Mouse (Mus musculus) heart, embryonic 13.5 days (tissue): ENCODE results near the gene Scarb2. TPM values are rescaled to one million over a fixed set of nuclear protein-coding genes. Genes with fewer than 3 reads are reported as not detected.

Source experiments
- ATAC-seq: fragments of 200-750 bp; cut with Nextera tagmentation; 2 replicates; pipeline ENCODE4 v1.8.0; 2017; ENCODE audit warnings: moderate TSS enrichment; ENCODE audit not compliant: insufficient number of reproducible peaks, low FRiP score, low TSS enrichment; ENCODE audit errors: extremely low read depth
- H3K27ac ChIP-seq: fragments of 300-500 bp; sonication (generic); replicated peaks from 2 replicates; pipeline ENCODE4 v1.5.1; 2015; ENCODE audit warnings: moderate library complexity, mild to moderate bottlenecking, inconsistent platforms
- H3K27me3 ChIP-seq: fragments of 300-500 bp; sonication (generic); replicated peaks from 2 replicates; pipeline ENCODE4 v1.6.1; 2015; ENCODE audit warnings: mild to moderate bottlenecking, inconsistent platforms
- H3K36me3 ChIP-seq: fragments of 300-500 bp; sonication (generic); 2 replicates; pipeline ENCODE4 v1.6.1; 2015; ENCODE audit warnings: mild to moderate bottlenecking, inconsistent platforms
- H3K4me1 ChIP-seq: fragments of 300-500 bp; sonication (generic); 2 replicates; pipeline ENCODE4 v1.6.1; 2015; ENCODE audit warnings: inconsistent platforms
- H3K4me2 ChIP-seq: fragments of 300-500 bp; sonication (generic); 2 replicates; pipeline ENCODE4 v1.6.1; 2015; ENCODE audit warnings: inconsistent platforms, mild to moderate bottlenecking, moderate library complexity
- H3K4me3 ChIP-seq: fragments of 300-500 bp; sonication (generic); 2 replicates; pipeline ENCODE4 v1.5.1; 2015; ENCODE audit warnings: moderate library complexity, mild to moderate bottlenecking, inconsistent platforms
- H3K9ac ChIP-seq: fragments of 300-500 bp; sonication (generic); 2 replicates; pipeline ENCODE4 v1.6.1; 2015; ENCODE audit warnings: inconsistent platforms, mild to moderate bottlenecking, moderate library complexity
- H3K9me3 ChIP-seq: fragments of 300-500 bp; sonication (generic); 2 replicates; pipeline ENCODE4 v1.6.1; 2016; ENCODE audit warnings: inconsistent platforms
- WGBS: fragments of 180-500 bp; shearing (Covaris S2); methylation state at CpG from one replicate; pipeline ENCODE4 v1.1.7; 2015; ENCODE audit warnings: mixed read lengths; 5-methylcytosine and 5-hydroxymethylcytosine counted together
- polyA plus RNA-seq: library from polyadenylated mRNA; unstranded; fragments of >200 nt; fragmentation: Nextera tagmentation; extraction: Ambion mirVana; gene quantifications from 2 replicates; pipeline ENCODE4 v1.2.1, GENCODE M21; 2015

The Scarb2 gene
- polyA plus RNA-seq, 1 experiment from 2014 or later = 14.4 TPM

- H3K9me3 ChIP-seq = no peaks in the 10 kb centered on the region
- H3K9ac ChIP-seq = peak overlapping the region; percentile 74
- H3K4me2 ChIP-seq = peak overlapping the region; percentile 87
- no peaks in the 10 kb centered on the region for H3K27me3 ChIP-seq
- H3K27ac ChIP-seq = peak overlapping the region; percentile 99
- peaks cover 31% of the 10 kb centered on the region for H3K4me1 ChIP-seq
- WGBS = 20% methylated on average over 4 of the region's 4 CpGs
- ATAC-seq = no peak
- no peaks in the 10 kb centered on the region for H3K36me3 ChIP-seq
- H3K4me3 ChIP-seq = peak overlapping the region; percentile 96
Measured at GRCm38 (mm10) chr5:92506301-92506729, 318 bp downstream of the Scarb2 start.

GRCm38 (mm10) chr5:92505402-92505865 lies 1.2 kb downstream of the Scarb2 start:
- Histone ChIP-seq H3K27ac (peak overlapping the region; percentile 99), H3K4me2 (peak overlapping the region; percentile 87), H3K4me1 (peaks cover 31% of the 10 kb centered on the region), H3K27me3 (no peaks in the 10 kb centered on the region), H3K9me3 (no peaks in the 10 kb centered on the region), H3K4me3 (peak overlapping the region; percentile 96), H3K36me3 (no peaks in the 10 kb centered on the region), H3K9ac (peak overlapping the region; percentile 98)
- ATAC-seq = peak; percentile 88
- WGBS = under 1% methylated on average over 48 of the region's 48 CpGs

GRCm38 (mm10) chr5:92504676-92505400 lies 1.8 kb downstream of the Scarb2 start:
- Histone ChIP-seq H3K36me3 (no peaks in the 10 kb centered on the region), H3K27me3 (no peaks in the 10 kb centered on the region), H3K9me3 (no peaks in the 10 kb centered on the region), H3K4me3 (peak overlapping the region; percentile 96), H3K4me1 (peaks cover 33% of the 10 kb centered on the region), H3K27ac (peak overlapping the region; percentile 99), H3K9ac (peak overlapping the region; percentile 98), H3K4me2 (peak overlapping the region; percentile 87)
- ATAC-seq = peak; percentile 47
- WGBS = under 1% methylated on average over 35 of the region's 35 CpGs

DNA sequence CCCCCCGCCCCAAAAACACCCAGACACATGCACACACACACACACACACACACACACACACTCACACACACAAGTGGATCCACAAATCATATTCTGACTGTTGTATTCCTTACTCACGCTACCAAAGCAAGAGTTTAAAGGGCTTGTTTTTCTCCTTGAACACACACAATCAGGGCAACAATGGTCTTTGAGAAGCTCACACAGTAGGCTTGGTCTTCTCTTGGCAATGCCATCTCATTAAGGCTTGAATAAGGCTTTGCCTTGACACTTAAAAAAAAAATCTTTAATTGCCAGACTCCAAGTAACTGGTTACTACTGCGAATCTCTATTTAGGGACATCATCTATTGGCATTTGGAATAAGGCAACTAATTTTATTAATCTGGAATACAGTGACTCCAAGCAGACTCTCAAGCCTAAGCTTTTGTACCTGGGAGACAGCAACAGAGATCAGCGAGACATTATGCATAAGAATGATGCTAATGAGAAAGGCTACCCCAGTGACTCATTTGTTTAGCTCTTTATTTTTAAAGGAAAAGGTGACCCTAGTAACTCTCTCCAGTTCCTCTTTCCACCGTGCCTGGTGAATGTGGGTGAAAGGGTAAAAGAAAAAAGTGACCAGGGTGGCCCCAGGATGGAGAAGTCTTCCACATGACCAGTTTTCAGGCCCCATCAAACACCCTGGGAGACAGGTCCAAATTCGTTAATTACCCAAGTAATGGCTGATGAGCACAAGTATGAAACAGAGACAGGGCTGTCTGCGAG lies 2.6 kb downstream of the Scarb2 start:
- WGBS = 34% methylated on average over 7 of the region's 7 CpGs
- Histone ChIP-seq H3K27me3 (no peaks in the 10 kb centered on the region), H3K4me3 (peak overlapping the region; percentile 96), H3K9me3 (no peaks in the 10 kb centered on the region), H3K27ac (peak overlapping the region; percentile 99), H3K36me3 (no peaks in the 10 kb centered on the region), H3K4me1 (peaks cover 41% of the 10 kb centered on the region), H3K9ac (peak overlapping the region; percentile 98), H3K4me2 (peak overlapping the region; percentile 87)
- no peak for ATAC-seq

DNA sequence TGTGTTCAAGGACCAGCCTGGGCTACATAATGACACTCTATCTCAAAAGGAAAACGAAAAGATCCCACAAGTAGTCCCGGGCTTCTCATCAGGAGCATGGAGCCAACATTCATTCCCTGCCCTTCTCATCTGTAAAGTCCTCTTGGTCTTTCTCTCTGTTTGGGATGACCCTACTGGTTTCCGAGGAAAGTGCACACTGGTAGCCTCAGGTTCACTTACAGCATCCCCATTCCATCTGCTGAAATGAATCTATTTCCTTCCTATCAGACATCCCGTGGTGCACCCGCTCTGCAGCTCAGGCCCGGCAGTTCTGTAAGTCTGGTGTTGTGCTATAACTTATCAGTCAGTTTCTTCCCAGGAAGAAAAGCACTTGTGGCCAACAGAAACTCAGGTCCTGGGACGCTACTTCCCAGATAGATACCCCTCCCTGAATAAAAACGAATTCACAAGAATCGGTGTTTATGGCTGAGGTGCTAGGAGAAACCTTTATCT lies 3.2 kb downstream of the Scarb2 start:
- peak overlapping the region; percentile 87 for H3K4me2 ChIP-seq
- peaks cover 48% of the 10 kb centered on the region for H3K4me1 ChIP-seq
- peak overlapping the region; percentile 96 for H3K4me3 ChIP-seq
- no peak overlapping the region for H3K27ac ChIP-seq
- no peaks in the 10 kb centered on the region for H3K36me3 ChIP-seq
- ATAC-seq = no peak
- H3K9ac ChIP-seq = peak overlapping the region; percentile 98
- no peaks in the 10 kb centered on the region for H3K9me3 ChIP-seq
- H3K27me3 ChIP-seq = no peaks in the 10 kb centered on the region
- 49% methylated on average over 9 of the region's 9 CpGs for WGBS

DNA sequence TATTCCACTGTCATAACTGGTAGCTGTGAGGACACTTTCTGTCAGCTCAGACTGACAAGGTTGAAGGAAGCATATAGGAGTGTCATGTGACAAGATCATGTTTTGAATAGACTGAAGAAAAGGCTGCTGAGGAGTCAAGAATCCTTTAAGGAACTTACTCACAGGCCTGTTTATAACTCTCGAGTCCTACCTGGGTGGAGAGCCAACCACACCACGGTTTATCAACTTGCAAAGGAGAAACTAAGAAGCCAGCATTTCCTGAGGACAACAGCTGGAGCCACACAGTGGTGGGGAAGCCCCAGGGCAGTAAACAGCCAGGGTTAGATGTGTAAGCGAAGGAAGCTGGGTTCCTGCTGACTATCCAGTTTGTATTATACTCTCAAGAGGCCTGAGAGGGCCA lies 7.3 kb downstream of the Scarb2 start:
- Histone ChIP-seq H3K27ac (peak overlapping the region; percentile 63; the same call in 1 of the 2 replicates), H3K4me1 (peaks cover 65% of the 10 kb centered on the region), H3K36me3 (0 out of 2 replicates have a peak, but pooled peaks cover 2% of the 10 kb centered on the region), H3K9me3 (no peaks in the 10 kb centered on the region), H3K4me3 (no peak overlapping the region), H3K27me3 (no peaks in the 10 kb centered on the region), H3K9ac (no peak overlapping the region), H3K4me2 (no peak overlapping the region)
- ATAC-seq = no peak
- 51% methylated on average over 3 of the region's 3 CpGs for WGBS

DNA sequence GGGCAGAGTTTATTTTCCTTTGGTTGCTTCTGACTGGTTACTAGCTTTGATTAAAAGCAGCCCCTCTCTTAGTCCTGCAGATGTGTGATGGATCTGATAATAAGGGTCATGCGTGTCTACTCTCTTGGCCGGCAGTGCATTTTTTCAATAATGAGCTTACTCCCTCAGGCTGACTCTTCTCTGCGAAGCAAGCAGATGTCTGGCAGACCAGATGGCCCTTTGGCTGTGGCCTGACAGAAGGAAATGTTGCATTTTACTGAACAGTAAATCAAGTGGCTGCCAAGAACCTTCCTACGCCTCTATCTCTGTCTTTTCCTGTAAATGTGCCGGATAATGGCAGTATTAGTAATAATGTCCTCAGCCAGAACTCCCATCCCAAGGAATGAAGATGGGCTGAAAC lies 8.0 kb downstream of the Scarb2 start:
- no peak overlapping the region for H3K9ac ChIP-seq

DNA sequence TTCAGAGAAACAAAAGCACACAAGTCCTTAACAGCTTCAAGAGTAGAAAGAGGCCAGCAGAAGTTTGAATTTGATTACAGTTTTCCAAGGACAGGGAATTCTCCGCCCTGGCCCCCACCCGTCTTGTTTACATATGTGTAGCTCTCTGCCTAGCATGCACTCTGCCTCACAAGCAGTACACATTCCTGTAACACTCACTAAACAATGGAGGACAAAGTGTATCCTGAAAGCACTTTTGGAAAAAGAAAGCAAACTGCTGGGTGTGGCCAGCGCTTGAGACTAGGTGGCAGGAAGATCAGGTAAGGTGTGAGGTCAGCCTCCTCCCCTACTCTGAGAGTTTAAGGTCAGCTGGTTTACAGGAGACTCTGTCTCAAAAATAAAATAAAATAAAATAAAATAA lies 8.4 kb downstream of the Scarb2 start:
- Histone ChIP-seq H3K4me3 (no peak overlapping the region), H3K27me3 (no peaks in the 10 kb centered on the region), H3K27ac (peak overlapping the region; percentile 63), H3K9ac (no peak overlapping the region), H3K4me1 (peaks cover 65% of the 10 kb centered on the region), H3K9me3 (no peaks in the 10 kb centered on the region), H3K4me2 (no peak overlapping the region), H3K36me3 (0 out of 2 replicates have a peak, but pooled peaks cover 2% of the 10 kb centered on the region)
- no peak for ATAC-seq
- 70% methylated on average over 3 of the region's 3 CpGs for WGBS

More for the DNA sequence above, 8.0 kb downstream of the Scarb2 start:
- Histone ChIP-seq H3K4me2 (no peak overlapping the region), H3K9me3 (no peaks in the 10 kb centered on the region), H3K36me3 (0 out of 2 replicates have a peak, but pooled peaks cover 2% of the 10 kb centered on the region), H3K4me3 (no peak overlapping the region), H3K27me3 (no peaks in the 10 kb centered on the region), H3K27ac (peak overlapping the region; percentile 63), H3K4me1 (peaks cover 65% of the 10 kb centered on the region)
- 32% methylated on average over 5 of the region's 5 CpGs for WGBS
- no peak for ATAC-seq

DNA sequence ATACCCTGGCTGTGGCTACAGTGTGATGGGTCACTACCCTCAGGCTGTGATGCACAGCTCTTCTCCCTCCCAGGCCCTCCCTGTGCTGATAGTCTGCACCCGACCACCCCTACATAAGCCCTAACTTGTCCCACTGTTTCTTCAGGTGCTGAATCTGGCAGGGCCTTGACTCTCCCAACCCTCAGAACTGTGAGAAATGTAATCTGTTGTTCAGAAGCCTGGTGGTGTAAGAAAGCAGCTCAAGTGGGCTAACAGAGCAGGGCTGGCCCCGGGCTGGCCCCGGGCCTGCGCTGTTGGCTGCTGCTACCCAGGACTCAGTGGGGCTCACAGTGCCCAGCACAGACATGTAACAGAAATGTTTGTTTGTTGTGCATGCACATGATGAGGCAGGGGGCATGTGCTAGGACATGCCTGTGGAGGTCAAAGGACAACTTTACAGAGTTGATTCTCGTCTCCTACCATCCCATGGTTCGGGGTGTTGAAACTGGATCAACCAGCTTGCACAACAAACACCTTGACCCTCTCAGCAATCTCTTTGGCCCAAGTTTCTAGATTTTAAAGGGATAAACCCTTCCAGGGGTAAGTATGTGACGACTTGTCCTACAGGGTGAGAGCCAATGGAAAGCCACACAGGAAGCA lies 10.7 kb downstream of the Scarb2 start:
- no peak for ATAC-seq
- 0 out of 2 replicates have a peak overlapping the region, but pooled peaks have one; percentile 37 for H3K9ac ChIP-seq
- WGBS = 74% methylated on average over 7 of the region's 7 CpGs
- no peak overlapping the region for H3K4me2 ChIP-seq
- H3K36me3 ChIP-seq = peaks cover 5% of the 10 kb centered on the region; the same call in 1 of the 2 replicates
- H3K4me1 ChIP-seq = peaks cover 71% of the 10 kb centered on the region
- H3K4me3 ChIP-seq = no peak overlapping the region
- no peaks in the 10 kb centered on the region for H3K27me3 ChIP-seq
- no peaks in the 10 kb centered on the region for H3K9me3 ChIP-seq
- H3K27ac ChIP-seq = peak overlapping the region; percentile 54

DNA sequence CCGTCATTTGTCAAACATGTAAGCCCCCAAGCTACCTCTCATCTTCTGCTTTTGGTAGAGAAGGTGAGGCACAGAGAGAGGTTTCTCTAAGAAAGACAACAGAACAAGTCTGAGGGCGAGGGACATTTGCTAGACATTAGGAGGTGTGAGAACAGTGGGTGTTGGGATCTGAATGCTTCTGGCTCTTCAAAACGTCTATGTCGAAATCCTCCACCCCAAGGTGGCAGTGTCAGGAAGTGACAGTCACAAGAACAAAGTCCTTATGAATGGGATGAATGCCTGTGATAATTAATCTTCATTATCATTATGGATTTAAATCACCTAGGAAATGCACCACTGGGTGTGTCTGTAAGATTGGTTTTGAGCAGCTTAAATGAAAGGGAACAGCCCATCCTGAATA lies 11.3 kb downstream of the Scarb2 start:
- Histone ChIP-seq H3K27ac (peak overlapping the region; percentile 54; the same call in 1 of the 2 replicates), H3K4me3 (no peak overlapping the region), H3K4me1 (peaks cover 77% of the 10 kb centered on the region), H3K9ac (no peak overlapping the region), H3K9me3 (no peaks in the 10 kb centered on the region), H3K27me3 (no peaks in the 10 kb centered on the region), H3K36me3 (peaks cover 5% of the 10 kb centered on the region; the same call in 1 of the 2 replicates), H3K4me2 (no peak overlapping the region)
- 36% methylated on average over 4 of the region's 4 CpGs for WGBS
- ATAC-seq = no peak

DNA sequence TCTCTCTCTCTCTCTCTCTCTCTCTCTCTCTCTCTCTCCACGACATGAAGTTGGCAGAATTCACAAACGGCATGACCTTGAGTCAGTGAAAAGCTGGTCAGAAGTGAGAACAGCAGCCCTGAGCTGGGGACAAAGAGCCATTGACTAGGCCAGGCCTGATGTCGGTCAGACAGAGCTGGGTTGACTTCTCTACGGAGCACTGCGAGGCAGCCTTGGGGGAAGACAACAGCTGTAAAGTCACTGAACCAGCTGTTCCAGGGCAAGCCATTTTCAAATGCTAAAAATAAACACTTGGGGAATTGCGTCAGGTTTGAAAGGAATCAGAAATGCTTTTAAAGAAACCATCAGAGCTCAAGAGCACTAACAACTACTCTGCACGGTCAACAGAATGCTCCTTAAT lies 13.2 kb downstream of the Scarb2 start:
- no peak overlapping the region for H3K4me3 ChIP-seq
- peaks cover 5% of the 10 kb centered on the region; the same call in 1 of the 2 replicates for H3K36me3 ChIP-seq
- WGBS = 23% methylated on average over 7 of the region's 7 CpGs
- H3K9me3 ChIP-seq = no peaks in the 10 kb centered on the region
- peak overlapping the region; percentile 50 for H3K9ac ChIP-seq
- no peak for ATAC-seq
- H3K27me3 ChIP-seq = no peaks in the 10 kb centered on the region
- peak overlapping the region; percentile 89 for H3K27ac ChIP-seq
- peak overlapping the region; percentile 13; the same call in 1 of the 2 replicates for H3K4me2 ChIP-seq
- H3K4me1 ChIP-seq = peaks cover 78% of the 10 kb centered on the region
